Mouse (Mus musculus) spleen, adult 2 months (tissue): Measurements from ENCODE around the gene Serf2.
"Not testable (repeated sequence)": the region's sequence is repeated elsewhere in the genome, so short reads cannot be mapped to it uniquely, and the experiment has no call there.

Experiments used
- CTCF ChIP-seq: fragments of 200-500 bp; IDR thresholded peaks from 2 replicates; pipeline ENCODE4 v1.5.1; 2011; ENCODE audit warnings: mild to moderate bottlenecking, inconsistent platforms; ENCODE audit not compliant: insufficient read depth, insufficient read length, insufficient replicate concordance; ENCODE audit errors: extremely low read depth
- POLR2A ChIP-seq: fragments of 200-500 bp; IDR thresholded peaks from 2 replicates; pipeline ENCODE4 v1.6.1; 2011; ENCODE audit warnings: low read depth, low read length, inconsistent platforms

DNA sequence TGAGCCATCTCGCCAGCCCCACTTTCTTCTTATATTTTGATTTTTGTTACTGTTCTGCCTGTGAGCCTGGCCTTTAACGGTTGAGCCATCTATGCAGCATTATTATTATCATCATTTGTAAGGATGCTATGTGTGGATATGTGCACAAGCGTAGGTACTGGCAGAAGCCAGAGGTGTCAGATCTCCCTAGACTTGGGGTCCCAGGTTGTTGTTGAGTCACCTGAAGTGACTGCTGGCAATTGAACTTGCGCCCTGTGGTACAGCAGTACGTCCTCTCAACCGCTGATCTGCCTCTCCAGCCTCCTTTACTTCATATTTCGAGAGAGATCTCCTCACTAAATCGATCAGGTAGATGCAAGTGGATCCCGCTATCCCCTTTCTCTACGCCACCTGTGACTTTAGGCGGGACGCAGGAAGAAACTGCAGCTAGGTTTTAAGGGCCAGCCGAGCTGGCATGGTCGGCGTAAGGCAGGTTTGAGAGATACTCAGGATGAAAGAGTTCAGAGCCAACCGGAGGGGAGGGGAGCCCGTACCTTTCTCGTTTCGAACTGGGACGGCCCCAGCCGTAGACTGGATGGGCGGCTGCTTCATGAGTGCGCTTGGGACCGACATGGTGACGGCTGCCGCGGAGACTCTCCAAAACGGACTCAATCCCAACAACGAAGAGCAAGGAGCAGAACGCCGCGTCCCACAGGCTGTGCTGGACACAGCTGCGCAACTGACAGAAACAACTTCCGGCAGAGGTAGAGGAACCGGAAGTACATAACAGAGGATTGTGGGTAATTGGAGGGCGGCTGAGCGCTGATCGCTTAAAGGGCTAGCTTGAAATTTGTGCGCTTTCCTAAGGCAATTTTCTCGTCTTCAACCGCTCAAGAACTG is 24.5 kb downstream of the Serf2 start, which contains the start of gene Mfap1b:
- TF ChIP-seq CTCF: not testable (repeated sequence)
- TF ChIP-seq POLR2A: peak; percentile 93
